Mouse (Mus musculus) myocyte (in vitro differentiated cells): ENCODE results near the gene Rab11a.

ENCODE experiments used
- E2F4 ChIP-seq: IDR thresholded peaks from one replicate; pipeline ENCODE4 v1.6.1; 2011; ENCODE audit warnings: mild to moderate bottlenecking, control low read depth, moderate library complexity; ENCODE audit not compliant: insufficient read depth
- MAX ChIP-seq: IDR thresholded peaks from one replicate; pipeline ENCODE4 v1.6.1; 2011; ENCODE audit warnings: low read depth, mild to moderate bottlenecking, control low read depth
- MYOD1 ChIP-seq, 3 experiments: IDR thresholded peaks; one replicate each; pipeline ENCODE4 v1.6.1; 2011; ENCODE audit warnings: control low read depth in 2 of 3, low read depth in 2 of 3, mild to moderate bottlenecking in 2 of 3, moderate library complexity in 1 of 3; ENCODE audit not compliant: insufficient read length in 2 of 3, control insufficient read depth in 1 of 3
- POLR2A ChIP-seq: IDR thresholded peaks from one replicate; pipeline ENCODE4 v1.6.1; 2011; ENCODE audit warnings: low read depth, mild to moderate bottlenecking, control low read depth, moderate library complexity; ENCODE audit not compliant: insufficient read length
- POLR2AphosphoS2 ChIP-seq: IDR thresholded peaks from one replicate; pipeline ENCODE4 v1.6.1; 2011; ENCODE audit warnings: low read depth, control low read depth; ENCODE audit not compliant: insufficient read length
- TCF12 ChIP-seq: IDR thresholded peaks from one replicate; pipeline ENCODE4 v1.6.1; 2011; ENCODE audit warnings: mild to moderate bottlenecking, control low read depth; ENCODE audit not compliant: poor library complexity, insufficient read depth, severe bottlenecking
- USF1 ChIP-seq: IDR thresholded peaks from one replicate; pipeline ENCODE4 v1.6.1; 2011; ENCODE audit warnings: low read depth, mild to moderate bottlenecking, control low read depth, moderate library complexity

DNA sequence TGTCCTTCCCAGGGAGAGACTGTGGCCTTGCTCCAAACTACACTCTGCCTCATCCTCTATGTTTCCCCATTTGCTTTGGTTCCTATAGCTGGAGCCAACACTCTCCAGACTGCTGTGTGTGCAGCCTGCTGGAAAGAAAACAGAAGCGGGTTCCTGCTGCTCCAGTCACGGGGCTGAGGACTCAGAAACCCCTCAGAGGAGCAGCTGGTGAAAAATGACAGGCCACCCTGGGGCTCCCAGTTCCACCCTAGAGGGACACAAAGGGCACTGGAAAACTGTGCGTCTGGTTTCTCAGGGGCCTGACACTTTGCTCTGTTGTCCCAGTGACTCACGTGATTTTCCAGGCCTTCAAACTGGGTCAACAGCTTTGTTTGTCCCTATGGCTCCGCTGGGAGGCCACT is 36.9 kb upstream of the Rab11a start:
- TF ChIP-seq MAX (no peak), POLR2A (no peak), TCF12 (no peak), E2F4 (no peak), POLR2AphosphoS2 (no peak), MYOD1 (IDR thresholded peaks at IDR 0.05; ENCODE audit: control insufficient read depth in 1 of 3, insufficient read length in 2 of 3, low read depth in 2 of 3) (no peak), USF1 (no peak)
